Mouse (Mus musculus) lung, embryonic 15.5 days (tissue): ENCODE measurements around the gene Fgfr2. TPM values are rescaled to one million over a fixed set of nuclear protein-coding genes. Genes with fewer than 3 reads are reported as not detected.

Source experiments
- ATAC-seq: fragments of 200-750 bp; cut with Nextera tagmentation; 2 replicates; pipeline ENCODE4 v1.8.0; 2017; ENCODE audit warnings: moderate number of reproducible peaks, borderline replicate concordance; ENCODE audit not compliant: low FRiP score, low TSS enrichment; ENCODE audit errors: extremely low read depth
- H3K27ac ChIP-seq: fragments of 300-500 bp; sonication (generic); 2 replicates; pipeline ENCODE4 v1.5.1; 2015; ENCODE audit warnings: moderate library complexity, mild to moderate bottlenecking, inconsistent platforms
- H3K27me3 ChIP-seq: fragments of 300-500 bp; sonication (generic); 2 replicates; pipeline ENCODE4 v1.6.1; 2015; ENCODE audit warnings: inconsistent platforms
- H3K36me3 ChIP-seq: fragments of 300-500 bp; sonication (generic); 2 replicates; pipeline ENCODE4 v1.6.1; 2015; ENCODE audit warnings: inconsistent platforms
- H3K4me1 ChIP-seq: fragments of 300-500 bp; sonication (generic); 2 replicates; pipeline ENCODE4 v1.6.1; 2015; ENCODE audit warnings: inconsistent platforms
- H3K4me2 ChIP-seq: fragments of 300-500 bp; sonication (generic); 2 replicates; pipeline ENCODE4 v1.6.1; 2015; ENCODE audit warnings: inconsistent platforms, mild to moderate bottlenecking, moderate library complexity
- H3K4me3 ChIP-seq: fragments of 300-500 bp; sonication (generic); 2 replicates; pipeline ENCODE4 v1.5.1; 2015; ENCODE audit warnings: mild to moderate bottlenecking, inconsistent platforms
- H3K9ac ChIP-seq: fragments of 300-500 bp; sonication (generic); 2 replicates; pipeline ENCODE4 v1.6.1; 2015; ENCODE audit warnings: inconsistent platforms
- H3K9me3 ChIP-seq: fragments of 300-500 bp; sonication (generic); 2 replicates; pipeline ENCODE4 v1.6.1; 2016; ENCODE audit warnings: inconsistent platforms
- WGBS: fragments of 180-500 bp; shearing (Covaris S2); methylation state at CpG from one replicate; pipeline ENCODE4 v1.1.7; 2015; 5-methylcytosine and 5-hydroxymethylcytosine counted together
- polyA plus RNA-seq: library from polyadenylated mRNA; unstranded; fragments of >200 nt; fragmentation: Nextera tagmentation; extraction: Ambion mirVana; gene quantifications from 2 replicates; pipeline ENCODE4 v1.2.1, GENCODE M21; 2015

Gene Fgfr2
- polyA plus RNA-seq, 1 experiment from 2014 or later: 160 TPM

GRCm38 (mm10) chr7:132631313-132631712, 491.8 kb downstream of the Fgfr2 start:
- Histone ChIP-seq H3K4me3 (no peak overlapping the region), H3K27ac (no peak overlapping the region), H3K9ac (no peak overlapping the region), H3K9me3 (no peaks in the 10 kb centered on the region), H3K4me2 (no peak overlapping the region), H3K27me3 (no peaks in the 10 kb centered on the region), H3K4me1 (no peaks in the 10 kb centered on the region), H3K36me3 (no peaks in the 10 kb centered on the region)
- WGBS: 79% methylated on average over 11 of the region's 11 CpGs
- ATAC-seq: no peak

- no peak overlapping the region for H3K9ac ChIP-seq
- ATAC-seq: no peak
- no peaks in the 10 kb centered on the region for H3K4me1 ChIP-seq
- WGBS: 71% methylated on average over 3 of the region's 3 CpGs
- H3K9me3 ChIP-seq: no peaks in the 10 kb centered on the region
- no peak overlapping the region for H3K27ac ChIP-seq
- no peaks in the 10 kb centered on the region for H3K27me3 ChIP-seq
- H3K4me3 ChIP-seq: no peak overlapping the region
- H3K36me3 ChIP-seq: no peaks in the 10 kb centered on the region
- no peak overlapping the region for H3K4me2 ChIP-seq
These were observed 495.7 kb downstream of the Fgfr2 start for GRCm38 (mm10) chr7:132627448-132627847.

GRCm38 (mm10) chr7:132626174-132626573, 497.0 kb downstream of the Fgfr2 start:
- 56% methylated on average over 4 of the region's 4 CpGs for WGBS
- no peak for ATAC-seq

GRCm38 (mm10) chr7:132624161-132624560, 499.0 kb downstream of the Fgfr2 start:
- no peak for ATAC-seq
- no peak overlapping the region for H3K9ac ChIP-seq
- H3K27me3 ChIP-seq: no peaks in the 10 kb centered on the region
- no peaks in the 10 kb centered on the region for H3K4me1 ChIP-seq
- 70% methylated on average over 10 of the region's 10 CpGs for WGBS
- no peak overlapping the region for H3K4me2 ChIP-seq
- no peak overlapping the region for H3K4me3 ChIP-seq
- no peak overlapping the region for H3K27ac ChIP-seq
- no peaks in the 10 kb centered on the region for H3K9me3 ChIP-seq
- no peaks in the 10 kb centered on the region for H3K36me3 ChIP-seq

More at GRCm38 (mm10) chr7:132626174-132626573, 497.0 kb downstream of the Fgfr2 start:
- H3K27me3 ChIP-seq: no peaks in the 10 kb centered on the region
- no peaks in the 10 kb centered on the region for H3K9me3 ChIP-seq
- H3K36me3 ChIP-seq: no peaks in the 10 kb centered on the region
- no peak overlapping the region for H3K9ac ChIP-seq
- H3K4me2 ChIP-seq: no peak overlapping the region
- H3K4me1 ChIP-seq: no peaks in the 10 kb centered on the region
- no peak overlapping the region for H3K4me3 ChIP-seq
- H3K27ac ChIP-seq: no peak overlapping the region

- WGBS: 79% methylated on average over 15 of the region's 15 CpGs
- Histone ChIP-seq H3K4me3 (no peak overlapping the region), H3K4me2 (no peak overlapping the region), H3K36me3 (no peaks in the 10 kb centered on the region), H3K4me1 (peaks cover 3% of the 10 kb centered on the region; the same call in 1 of the 2 replicates), H3K9me3 (no peaks in the 10 kb centered on the region), H3K27ac (no peak overlapping the region), H3K27me3 (no peaks in the 10 kb centered on the region), H3K9ac (no peak overlapping the region)
- no peak for ATAC-seq
These were observed 502.9 kb downstream of the Fgfr2 start for GRCm38 (mm10) chr7:132619975-132620918.

- no peak overlapping the region for H3K27ac ChIP-seq
- ATAC-seq: no peak
These were observed 503.6 kb downstream of the Fgfr2 start for GRCm38 (mm10) chr7:132619549-132619948.

GRCm38 (mm10) chr7:132617021-132617564, 506.1 kb downstream of the Fgfr2 start:
- no peak overlapping the region for H3K4me2 ChIP-seq
- no peak for ATAC-seq
- H3K9ac ChIP-seq: no peak overlapping the region
- H3K4me3 ChIP-seq: no peak overlapping the region
- no peaks in the 10 kb centered on the region for H3K9me3 ChIP-seq
- H3K4me1 ChIP-seq: peaks cover 8% of the 10 kb centered on the region; the same call in 1 of the 2 replicates
- 87% methylated on average over 5 of the region's 5 CpGs for WGBS
- no peak overlapping the region for H3K27ac ChIP-seq
- no peaks in the 10 kb centered on the region for H3K36me3 ChIP-seq
- H3K27me3 ChIP-seq: no peaks in the 10 kb centered on the region

More at GRCm38 (mm10) chr7:132619549-132619948, 503.6 kb downstream of the Fgfr2 start:
- peaks cover 8% of the 10 kb centered on the region; the same call in 1 of the 2 replicates for H3K4me1 ChIP-seq
- no peaks in the 10 kb centered on the region for H3K27me3 ChIP-seq
- no peaks in the 10 kb centered on the region for H3K36me3 ChIP-seq
- no peak overlapping the region for H3K4me2 ChIP-seq
- WGBS: 84% methylated on average over 8 of the region's 8 CpGs
- H3K9ac ChIP-seq: no peak overlapping the region
- H3K9me3 ChIP-seq: no peaks in the 10 kb centered on the region
- no peak overlapping the region for H3K4me3 ChIP-seq

GRCm38 (mm10) chr7:132616391-132616790, 506.8 kb downstream of the Fgfr2 start:
- ATAC-seq: no peak
- no peak overlapping the region for H3K9ac ChIP-seq
- peaks cover 8% of the 10 kb centered on the region; the same call in 1 of the 2 replicates for H3K4me1 ChIP-seq
- no peaks in the 10 kb centered on the region for H3K9me3 ChIP-seq
- no peak overlapping the region for H3K4me2 ChIP-seq
- H3K27me3 ChIP-seq: no peaks in the 10 kb centered on the region
- H3K36me3 ChIP-seq: no peaks in the 10 kb centered on the region
- 71% methylated on average over 6 of the region's 6 CpGs for WGBS
- H3K27ac ChIP-seq: no peak overlapping the region
- no peak overlapping the region for H3K4me3 ChIP-seq

- Histone ChIP-seq H3K4me2 (no peak overlapping the region), H3K36me3 (no peaks in the 10 kb centered on the region), H3K4me1 (peaks cover 12% of the 10 kb centered on the region), H3K27ac (no peak overlapping the region), H3K4me3 (no peak overlapping the region), H3K9me3 (no peaks in the 10 kb centered on the region), H3K9ac (no peak overlapping the region), H3K27me3 (no peaks in the 10 kb centered on the region)
- no peak for ATAC-seq
- WGBS: 15% methylated on average over 3 of the region's 3 CpGs
These were observed 507.8 kb downstream of the Fgfr2 start for GRCm38 (mm10) chr7:132615346-132615745.

GRCm38 (mm10) chr7:132611530-132611929, 511.6 kb downstream of the Fgfr2 start:
- Histone ChIP-seq H3K27ac (no peak overlapping the region), H3K9me3 (no peaks in the 10 kb centered on the region), H3K4me2 (no peak overlapping the region), H3K9ac (no peak overlapping the region), H3K36me3 (no peaks in the 10 kb centered on the region), H3K27me3 (no peaks in the 10 kb centered on the region), H3K4me1 (peaks cover 12% of the 10 kb centered on the region), H3K4me3 (no peak overlapping the region)
- ATAC-seq: no peak
- 91% methylated on average over 8 of the region's 8 CpGs for WGBS

- Histone ChIP-seq H3K9ac (peak within 1 kb of the TSS; percentile 53), H3K4me3 (peak within 1 kb of the TSS; percentile 53), H3K27ac (no peak within 1 kb of the TSS), H3K4me1 (peaks cover 12% of the 10 kb centered on the region), H3K4me2 (peak within 1 kb of the TSS; percentile 68), H3K36me3 (no peaks in the 10 kb centered on the region), H3K27me3 (no peaks in the 10 kb centered on the region), H3K9me3 (no peaks in the 10 kb centered on the region)
- WGBS: 8% methylated on average over 44 of the region's 44 CpGs
- ATAC-seq: peak; percentile 88
These were observed 512.5 kb downstream of the Fgfr2 start, which contains the start of gene Lhpp for GRCm38 (mm10) chr7:132610468-132611318. TSS of gene Lhpp (plus strand) at chr7:132610638.
